Mouse (Mus musculus): ENCODE data around the gene Lce1g. TPM values are rescaled to one million over a fixed set of nuclear protein-coding genes. Genes with fewer than 3 reads are reported as not detected.

Gene Lce1g
- not detected in 2 replicates for polyA plus RNA-seq (2015; fragmentation: Nextera tagmentation; extraction: Ambion mirVana)

DNA sequence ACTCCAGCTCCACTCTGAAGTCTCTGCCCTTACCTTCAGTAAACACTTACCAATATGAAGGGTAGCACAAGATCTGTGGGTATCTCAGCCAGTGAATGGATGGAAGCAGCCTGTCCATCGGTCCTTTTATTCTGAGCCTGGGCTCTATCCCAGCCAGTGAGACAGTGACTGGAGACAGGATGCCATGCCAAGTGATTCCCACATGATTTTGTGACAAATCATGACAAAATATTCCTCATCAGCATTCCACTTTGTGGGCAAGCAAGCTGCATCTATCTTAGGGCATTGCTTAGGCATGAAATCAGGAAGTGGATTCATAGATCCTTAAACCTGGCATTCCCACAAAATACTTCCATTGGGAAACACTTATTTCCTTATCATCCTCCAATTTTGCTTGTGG lies at the start of gene Lce1g:
Gene Lce1g, minus strand, starts transcription at position 101 of the 400 bp plus-strand sequence.
- H3K36me3 ChIP-seq: no peaks in the 10 kb centered on the region
- H3K27me3 ChIP-seq: no peaks in the 10 kb centered on the region
- H3K9ac ChIP-seq: no peak within 1 kb of the TSS
- H3K27ac ChIP-seq: no peak within 1 kb of the TSS
- ATAC-seq (replicated peaks; ENCODE audit: low FRiP score): no peak
- H3K4me3 ChIP-seq (replicated peaks): no peak within 1 kb of the TSS
- no peaks in the 10 kb centered on the region for H3K9me3 ChIP-seq (replicated peaks)
- no peaks in the 10 kb centered on the region for H3K4me1 ChIP-seq
- no peak within 1 kb of the TSS for H3K4me2 ChIP-seq
- WGBS: 84% methylated on average over 1 of the region's 1 CpGs

DNA sequence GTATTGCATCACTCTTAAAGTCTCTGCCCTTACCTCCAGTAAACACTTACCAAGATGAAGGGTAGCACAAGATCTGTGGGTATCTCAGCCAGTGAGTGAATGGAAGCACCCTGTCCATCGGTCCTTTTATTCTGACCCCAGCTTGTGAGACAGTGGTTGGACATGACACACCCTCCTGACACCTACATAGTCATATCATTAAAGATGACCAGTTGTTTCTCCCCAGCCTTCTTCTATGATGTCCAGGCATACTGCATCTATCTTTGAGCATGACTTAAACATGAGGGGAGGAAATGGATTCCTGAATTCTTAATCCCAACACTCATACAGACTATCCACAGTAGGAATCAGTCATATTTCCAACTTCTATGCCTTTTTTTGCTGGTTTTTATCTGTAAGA lies 38.3 kb upstream of the Lce1g start, which contains the start of gene Lce1j:
Gene Lce1j, minus strand, starts transcription at position 101 of the 400 bp plus-strand sequence.
- Histone ChIP-seq H3K36me3 (no peaks in the 10 kb centered on the region), H3K27me3 (no peaks in the 10 kb centered on the region), H3K27ac (no peak within 1 kb of the TSS), H3K4me1 (no peaks in the 10 kb centered on the region), H3K4me3 (replicated peaks) (no peak within 1 kb of the TSS), H3K9me3 (replicated peaks) (no peaks in the 10 kb centered on the region), H3K9ac (no peak within 1 kb of the TSS), H3K4me2 (no peak within 1 kb of the TSS)
- WGBS: 93% methylated on average over 1 of the region's 1 CpGs
- no peak for ATAC-seq (replicated peaks; ENCODE audit: low FRiP score)

DNA sequence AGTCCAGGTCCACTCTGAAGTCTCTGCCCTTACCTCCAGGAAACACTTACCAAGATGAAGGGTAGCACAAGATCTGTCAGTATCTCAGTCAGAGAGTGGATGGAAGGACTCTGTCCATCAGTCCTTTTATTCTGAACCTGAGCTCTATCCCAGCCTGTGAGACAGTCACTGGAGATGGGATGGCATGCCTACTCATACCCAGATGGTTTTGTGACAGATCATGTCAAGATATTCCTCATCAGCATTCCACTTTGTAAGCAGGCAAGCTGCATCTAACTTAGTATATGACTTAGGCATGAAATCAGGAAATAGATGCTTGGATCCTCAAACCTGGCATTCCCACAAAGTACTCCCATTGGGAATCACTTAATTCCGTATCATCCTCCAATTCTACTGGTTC lies 26.7 kb upstream of the Lce1g start, which contains the start of gene Lce1i:
Gene Lce1i, minus strand, starts transcription at position 101 of the 400 bp plus-strand sequence.
- Histone ChIP-seq H3K9me3 (replicated peaks) (no peaks in the 10 kb centered on the region), H3K4me1 (no peaks in the 10 kb centered on the region), H3K9ac (no peak within 1 kb of the TSS), H3K4me3 (replicated peaks) (no peak within 1 kb of the TSS), H3K27me3 (no peaks in the 10 kb centered on the region), H3K36me3 (no peaks in the 10 kb centered on the region), H3K27ac (no peak within 1 kb of the TSS), H3K4me2 (no peak within 1 kb of the TSS)
- ATAC-seq (replicated peaks; ENCODE audit: low FRiP score): no peak
- 84% methylated on average over 1 of the region's 1 CpGs for WGBS

DNA sequence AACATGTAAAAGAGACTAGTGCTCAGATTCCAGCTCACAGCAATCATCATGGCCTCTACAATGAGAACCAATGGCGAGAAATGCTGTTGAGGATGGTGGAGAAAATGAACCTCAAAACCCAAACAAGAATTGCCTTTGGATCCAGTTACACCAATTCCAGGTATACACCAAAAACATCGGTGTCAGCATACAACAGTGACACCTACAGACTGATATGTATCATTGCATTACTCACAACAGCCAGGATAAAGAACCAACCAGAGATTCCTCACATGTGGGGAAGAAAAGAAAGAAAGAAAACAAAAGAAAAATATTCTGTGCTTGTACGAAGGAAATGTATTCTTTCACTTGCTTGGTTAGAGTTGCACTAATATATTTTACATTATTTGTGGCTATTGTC lies 19.4 kb upstream of the Lce1g start:
- Histone ChIP-seq H3K4me3 (replicated peaks) (no peak overlapping the region), H3K9ac (no peak overlapping the region), H3K4me1 (no peaks in the 10 kb centered on the region), H3K9me3 (replicated peaks) (no peaks in the 10 kb centered on the region), H3K4me2 (no peak overlapping the region), H3K27ac (no peak overlapping the region), H3K27me3 (no peaks in the 10 kb centered on the region), H3K36me3 (no peaks in the 10 kb centered on the region)
- 24% methylated on average over 3 of the region's 3 CpGs for WGBS
- no peak for ATAC-seq (replicated peaks; ENCODE audit: low FRiP score)

DNA sequence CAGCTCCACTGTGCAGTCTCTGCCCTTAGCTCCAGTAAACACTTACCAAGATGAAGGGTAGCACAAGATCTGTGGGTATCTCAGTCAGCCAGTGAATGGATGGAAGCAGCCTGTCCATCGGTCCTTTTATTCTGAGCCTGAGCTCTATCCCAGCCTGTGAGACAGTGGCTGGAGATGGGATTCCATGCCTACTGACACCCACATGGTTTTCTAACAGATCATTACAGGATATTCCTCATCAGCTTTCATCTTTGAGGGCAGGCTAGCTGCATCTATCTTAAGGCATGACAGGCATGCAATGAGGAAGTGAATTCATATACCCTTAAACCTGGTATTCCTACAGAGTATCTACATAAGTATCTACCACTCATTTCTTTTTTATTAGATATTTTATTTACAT lies 12.8 kb upstream of the Lce1g start, which contains the start of gene Lce1h:
Gene Lce1h, minus strand, starts transcription at position 101 of the 400 bp plus-strand sequence.
- no peak within 1 kb of the TSS for H3K4me3 ChIP-seq (replicated peaks)
- no peaks in the 10 kb centered on the region for H3K36me3 ChIP-seq
- H3K4me1 ChIP-seq: no peaks in the 10 kb centered on the region
- H3K27ac ChIP-seq: no peak within 1 kb of the TSS
- H3K9ac ChIP-seq: no peak within 1 kb of the TSS
- 89% methylated on average over 1 of the region's 1 CpGs for WGBS
- H3K9me3 ChIP-seq (replicated peaks): no peaks in the 10 kb centered on the region
- ATAC-seq (replicated peaks; ENCODE audit: low FRiP score): no peak
- no peaks in the 10 kb centered on the region for H3K27me3 ChIP-seq
- no peak within 1 kb of the TSS for H3K4me2 ChIP-seq

DNA sequence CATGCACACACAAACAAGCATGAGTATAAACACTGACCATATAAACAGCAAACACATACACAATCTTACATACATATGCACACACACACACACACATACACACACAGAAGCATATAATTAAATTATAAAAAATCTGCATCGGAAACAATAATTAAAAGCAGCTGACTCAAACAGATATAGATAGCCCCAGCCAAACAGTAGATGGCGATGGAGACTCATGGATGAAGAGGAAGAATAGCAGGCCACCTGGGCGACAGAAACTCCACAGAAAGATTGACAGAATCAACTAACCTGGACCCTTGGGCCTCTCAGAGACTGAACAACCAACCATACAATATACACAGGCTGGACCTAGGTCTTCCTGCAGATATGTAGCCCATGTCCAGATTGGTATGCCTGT lies 1.1 kb upstream of the Lce1g start:
- Histone ChIP-seq H3K36me3 (no peaks in the 10 kb centered on the region), H3K27ac (no peak overlapping the region), H3K27me3 (no peaks in the 10 kb centered on the region), H3K4me2 (no peak overlapping the region), H3K9me3 (replicated peaks) (no peaks in the 10 kb centered on the region), H3K4me3 (replicated peaks) (no peak overlapping the region), H3K9ac (no peak overlapping the region), H3K4me1 (no peaks in the 10 kb centered on the region)
- ATAC-seq (replicated peaks; ENCODE audit: low FRiP score): no peak
- 46% methylated on average over 3 of the region's 3 CpGs for WGBS

DNA sequence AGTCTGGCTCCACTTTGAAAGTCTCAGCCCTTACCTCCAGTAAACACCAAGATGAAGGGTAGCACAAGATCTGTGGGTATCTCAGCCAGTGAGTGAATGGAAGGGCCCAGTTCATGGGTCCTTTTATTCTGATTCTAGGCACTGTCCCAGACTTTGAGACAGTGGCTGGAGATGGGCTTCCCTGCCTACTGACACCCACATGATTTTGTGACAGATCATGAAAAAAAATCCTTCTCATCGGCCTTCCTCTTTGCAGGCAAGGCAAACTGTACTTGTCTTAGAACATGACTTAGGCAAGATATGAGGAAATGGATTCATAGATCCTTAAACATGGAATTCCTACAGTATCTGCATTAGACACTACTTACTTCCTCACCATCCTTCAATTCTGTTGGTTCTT lies 13.1 kb downstream of the Lce1g start, which contains the start of gene Gm38119:
Gene Gm38119, minus strand, starts transcription at position 101 of the 400 bp plus-strand sequence.
- 76% methylated on average over 1 of the region's 1 CpGs for WGBS
- no peaks in the 10 kb centered on the region for H3K27me3 ChIP-seq
- ATAC-seq (replicated peaks; ENCODE audit: low FRiP score): no peak
- H3K27ac ChIP-seq: no peak within 1 kb of the TSS
- no peaks in the 10 kb centered on the region for H3K36me3 ChIP-seq
- H3K4me2 ChIP-seq: no peak within 1 kb of the TSS
- no peak within 1 kb of the TSS for H3K4me3 ChIP-seq (replicated peaks)
- H3K9ac ChIP-seq: no peak within 1 kb of the TSS
- no peaks in the 10 kb centered on the region for H3K9me3 ChIP-seq (replicated peaks)
- no peaks in the 10 kb centered on the region for H3K4me1 ChIP-seq

DNA sequence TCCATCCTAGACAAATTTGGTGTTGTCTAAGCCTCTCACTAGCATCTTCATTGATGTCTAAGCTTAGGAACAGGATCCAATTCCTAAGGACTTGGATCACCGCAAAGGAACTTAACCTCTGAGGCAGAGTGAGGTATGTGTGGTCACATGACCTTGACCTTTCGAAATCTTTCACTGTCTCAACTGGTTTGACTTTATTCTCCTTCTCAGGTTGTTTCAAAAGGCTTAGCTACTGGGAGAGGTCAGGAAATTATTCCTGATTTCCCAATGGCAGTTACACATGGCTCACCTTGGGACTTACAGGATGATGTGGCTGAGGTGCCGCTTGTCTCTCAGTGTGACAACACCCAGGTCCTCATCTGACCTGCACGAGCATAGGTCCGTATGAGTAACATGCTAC lies 29.5 kb downstream of the Lce1g start:
- Histone ChIP-seq H3K9ac (no peak overlapping the region), H3K4me3 (replicated peaks) (no peak overlapping the region)
- WGBS: 77% methylated on average over 5 of the region's 5 CpGs

DNA sequence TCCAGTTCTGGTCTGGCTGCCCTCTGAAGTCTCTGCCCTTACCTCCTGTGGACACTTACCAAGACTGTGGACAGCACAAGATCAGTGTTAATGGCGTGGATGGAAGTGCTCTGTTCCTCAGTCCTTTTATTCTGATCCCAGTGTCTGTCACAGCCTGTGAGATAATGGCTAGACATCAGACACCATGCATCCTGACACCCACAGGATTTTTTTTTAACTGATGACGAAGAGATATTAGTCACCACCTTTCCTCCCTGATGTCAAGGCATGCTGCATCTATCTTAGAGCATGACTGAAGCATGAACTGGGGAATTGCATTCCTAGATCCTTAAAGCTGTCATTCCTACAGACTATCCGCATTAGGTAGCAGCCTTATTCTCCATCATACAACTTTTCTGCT lies 31.9 kb downstream of the Lce1g start, which contains the start of gene Lce1f:
Gene Lce1f, minus strand, starts transcription at position 101 of the 400 bp plus-strand sequence.
- no peak for ATAC-seq (replicated peaks; ENCODE audit: low FRiP score)
- Histone ChIP-seq H3K27ac (no peak within 1 kb of the TSS), H3K27me3 (no peaks in the 10 kb centered on the region), H3K36me3 (no peaks in the 10 kb centered on the region), H3K9me3 (replicated peaks) (no peaks in the 10 kb centered on the region), H3K4me1 (no peaks in the 10 kb centered on the region), H3K4me3 (replicated peaks) (no peak within 1 kb of the TSS), H3K9ac (no peak within 1 kb of the TSS), H3K4me2 (no peak within 1 kb of the TSS)
- WGBS: 79% methylated on average over 3 of the region's 3 CpGs

More for the DNA sequence above, 29.5 kb downstream of the Lce1g start:
- no peak overlapping the region for H3K4me2 ChIP-seq
- H3K9me3 ChIP-seq (replicated peaks): no peaks in the 10 kb centered on the region
- H3K36me3 ChIP-seq: no peaks in the 10 kb centered on the region
- no peaks in the 10 kb centered on the region for H3K4me1 ChIP-seq
- no peak for ATAC-seq (replicated peaks; ENCODE audit: low FRiP score)
- H3K27ac ChIP-seq: no peak overlapping the region
- no peaks in the 10 kb centered on the region for H3K27me3 ChIP-seq

DNA sequence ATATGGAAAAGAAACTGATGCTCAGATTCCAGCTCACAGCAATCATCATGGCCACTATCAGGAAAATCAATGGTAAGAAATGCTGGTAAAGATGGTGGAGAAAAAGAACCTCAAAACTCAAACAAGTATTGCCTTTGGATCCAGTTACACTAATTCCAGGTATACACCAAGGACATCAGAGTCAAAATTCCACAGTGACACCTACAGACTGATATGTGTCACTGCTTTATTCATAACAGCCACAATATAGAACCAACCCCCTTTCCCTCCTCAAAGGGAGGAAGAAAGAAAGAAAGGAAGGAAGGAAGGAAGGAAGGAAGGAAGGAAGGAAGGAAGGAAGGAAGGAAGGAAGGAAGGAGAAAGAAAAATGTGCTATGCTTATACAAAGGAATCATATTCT lies 37.0 kb downstream of the Lce1g start:
- Histone ChIP-seq H3K9me3 (replicated peaks) (no peaks in the 10 kb centered on the region), H3K9ac (no peak overlapping the region), H3K27me3 (no peaks in the 10 kb centered on the region), H3K36me3 (no peaks in the 10 kb centered on the region), H3K4me2 (no peak overlapping the region), H3K4me3 (replicated peaks) (no peak overlapping the region), H3K27ac (no peak overlapping the region), H3K4me1 (no peaks in the 10 kb centered on the region)
- ATAC-seq (replicated peaks; ENCODE audit: low FRiP score): no peak

DNA sequence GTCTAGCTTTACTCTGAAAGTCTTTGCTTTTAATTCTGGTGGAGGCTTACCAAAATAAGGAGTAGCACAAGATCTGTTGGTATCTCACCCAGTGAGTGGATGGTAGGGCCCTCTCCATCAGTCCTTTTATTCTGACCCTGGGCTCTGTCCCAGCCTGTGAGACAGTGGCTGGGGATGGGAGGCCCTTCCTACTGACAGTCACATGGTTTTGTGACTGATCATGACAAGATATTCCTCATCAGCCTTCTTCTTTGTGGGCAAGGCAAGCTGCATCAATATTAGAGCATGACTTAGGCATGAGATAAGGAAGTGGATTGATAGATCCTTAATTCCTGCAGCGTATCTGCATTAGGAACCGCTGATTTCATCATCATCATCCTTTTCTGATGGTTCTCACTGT lies 43.2 kb downstream of the Lce1g start, which contains the start of gene Lce1e:
Gene Lce1e, minus strand, starts transcription at position 101 of the 400 bp plus-strand sequence.
- Histone ChIP-seq H3K4me1 (no peaks in the 10 kb centered on the region), H3K9me3 (replicated peaks) (no peaks in the 10 kb centered on the region), H3K4me2 (no peak within 1 kb of the TSS), H3K27ac (no peak within 1 kb of the TSS), H3K9ac (no peak within 1 kb of the TSS), H3K4me3 (replicated peaks) (no peak within 1 kb of the TSS), H3K36me3 (no peaks in the 10 kb centered on the region), H3K27me3 (no peaks in the 10 kb centered on the region)
- no peak for ATAC-seq (replicated peaks; ENCODE audit: low FRiP score)
- 84% methylated on average over 2 of the region's 2 CpGs for WGBS
